In the genomic region with DNA sequence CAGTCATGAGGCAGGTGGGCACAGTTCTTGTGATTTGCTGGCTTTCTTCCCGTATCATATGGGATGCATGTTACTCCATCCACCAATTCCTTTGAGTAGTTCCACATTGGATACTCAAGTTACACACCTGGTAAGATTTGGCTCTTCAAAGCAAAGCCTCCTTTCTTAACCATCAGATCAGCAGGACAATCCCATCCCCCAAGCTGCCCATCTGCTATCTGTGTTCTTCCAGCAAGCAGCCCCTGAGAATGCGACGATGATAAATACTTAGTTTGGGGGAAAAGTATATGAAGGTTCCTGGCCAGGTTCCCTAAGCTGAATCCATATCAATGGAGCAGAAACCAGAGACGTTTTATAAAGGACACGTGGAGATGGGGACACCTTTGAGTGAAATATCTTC, we compare ENCODE assay signal across 25 mouse cellular contexts. TPM values are rescaled to one million over a fixed set of nuclear protein-coding genes. Genes with fewer than 3 reads are reported as not detected.
"Had no signal": no experiment of that assay in that cellular context is flagged by ENCODE, and none has a peak within 500 bp of the region (broad histone marks: within the 10 kb centered on the region; RNA-seq: fewer than 3 reads in every experiment).

No protein-coding gene starts in this region.

- H3K9ac ChIP-seq: limb, embryonic 12.5 days; limb, embryonic 15.5 days; liver, embryonic 15.5 days; midbrain, embryonic 13.5 days; neural tube, embryonic 13.5 days had no signal

- H3K4me3 ChIP-seq: layer of hippocampus, adult 2 months; left cerebral cortex, adult 2 months; limb, embryonic 12.5 days; limb, embryonic 15.5 days; liver, embryonic 15.5 days; midbrain, embryonic 10.5 days; midbrain, embryonic 13.5 days; myocyte; neural tube, embryonic 13.5 days had no signal

- H3K4me2 ChIP-seq: limb, embryonic 12.5 days; limb, embryonic 15.5 days; liver, embryonic 11.5 days; liver, embryonic 15.5 days; midbrain, embryonic 13.5 days; neural tube, embryonic 13.5 days had no signal

- ATAC-seq: intestine, embryonic 16.5 days; midbrain, embryonic 13.5 days; midbrain, embryonic 16.5 days had no signal

- H3K27ac ChIP-seq: kidney, postnatal 0 days; layer of hippocampus, adult 2 months; left cerebral cortex, adult 2 months; limb, embryonic 12.5 days; limb, embryonic 15.5 days; midbrain, embryonic 10.5 days; midbrain, embryonic 13.5 days; neural tube, embryonic 13.5 days had no signal

- DNase-seq: kidney, adult 18-20 months; kidney, adult 9 months; kidney, postnatal 25 days; layer of hippocampus, postnatal 36 days; left cerebral cortex, postnatal 4 days; lung, adult 2 months; lung, postnatal 14 days; lung, postnatal 4 days; thymus, adult 18-20 months; thymus, postnatal 14 days had no signal

- H3K36me3 ChIP-seq: limb, embryonic 12.5 days; limb, embryonic 15.5 days; liver, embryonic 15.5 days; midbrain, embryonic 10.5 days; midbrain, embryonic 13.5 days; neural tube, embryonic 13.5 days had no signal

- H3K9me3 ChIP-seq: limb, embryonic 12.5 days; limb, embryonic 15.5 days; liver, embryonic 15.5 days; midbrain, embryonic 10.5 days; midbrain, embryonic 13.5 days; neural tube, embryonic 13.5 days had no signal

RNA-seq across cellular contexts. Expression of a gene that starts 3.7 kb away (rescaled TPM):
- polyA plus RNA-seq: myocyte had no signal

RNA-seq across cellular contexts. Expression of a gene that starts 31.5 kb away (rescaled TPM):
- total RNA-seq: layer of hippocampus, postnatal 10 days; left cerebral cortex, postnatal 14 days; left cerebral cortex, postnatal 4 days had no signal
